Mouse (Mus musculus) cerebellum, adult 2 months (tissue): ENCODE measurements around the gene Ahrr. TPM values are rescaled to one million over a fixed set of nuclear protein-coding genes. Genes with fewer than 3 reads are reported as not detected.
A peak's percentile ranks its signal among the peaks of the same experiment; 100 is the strongest.

Experiments
- DNase-seq, 2 experiments: peaks; one replicate each; pipeline ENCODE4 v3.0.0; 2021
- H3K27ac ChIP-seq: fragments of 200-500 bp; 2 replicates; pipeline ENCODE4 v1.5.1; 2012; ENCODE audit warnings: low read length, control low read depth, inconsistent platforms; ENCODE audit not compliant: insufficient read depth
- H3K27me3 ChIP-seq: fragments of 200-500 bp; 2 replicates; pipeline ENCODE4 v1.6.1; 2012; ENCODE audit warnings: inconsistent platforms, mild to moderate bottlenecking, low read length, moderate library complexity; ENCODE audit not compliant: control insufficient read depth, insufficient read depth
- H3K4me1 ChIP-seq: fragments of 200-500 bp; 2 replicates; pipeline ENCODE4 v1.6.1; 2011; ENCODE audit warnings: low read length; ENCODE audit not compliant: control insufficient read depth, insufficient read depth
- H3K4me3 ChIP-seq: fragments of 200-500 bp; replicated peaks from 2 replicates; pipeline ENCODE3; 2011; ENCODE audit warnings: mild to moderate bottlenecking, low read depth, low read length, control low read depth; ENCODE audit not compliant: insufficient read depth
- CTCF ChIP-seq: fragments of 200-500 bp; IDR thresholded peaks from 2 replicates; pipeline ENCODE4 v1.5.1; 2011; ENCODE audit warnings: low read depth, mild to moderate bottlenecking, control low read depth, low read length, moderate library complexity, borderline replicate concordance; ENCODE audit not compliant: insufficient read depth
- POLR2A ChIP-seq: fragments of 200-500 bp; IDR thresholded peaks from 2 replicates; pipeline ENCODE4 v1.6.1; 2011; ENCODE audit warnings: low read length, control low read depth, borderline replicate concordance; ENCODE audit not compliant: insufficient read depth
- WGBS: fragments of 180-500 bp; shearing (Covaris S2); methylation state at CpG from one replicate; pipeline ENCODE4 v1.1.7; 2018; 5-methylcytosine and 5-hydroxymethylcytosine counted together
- polyA plus RNA-seq: library from polyadenylated mRNA; depleted of rRNA; stranded (reverse); fragments of >200 nt; gene quantifications from 2 replicates; pipeline ENCODE4 v1.2.3, GENCODE M21; 2012

Ahrr gene
- polyA plus RNA-seq, 1 experiment, result 0.18 TPM

DNA sequence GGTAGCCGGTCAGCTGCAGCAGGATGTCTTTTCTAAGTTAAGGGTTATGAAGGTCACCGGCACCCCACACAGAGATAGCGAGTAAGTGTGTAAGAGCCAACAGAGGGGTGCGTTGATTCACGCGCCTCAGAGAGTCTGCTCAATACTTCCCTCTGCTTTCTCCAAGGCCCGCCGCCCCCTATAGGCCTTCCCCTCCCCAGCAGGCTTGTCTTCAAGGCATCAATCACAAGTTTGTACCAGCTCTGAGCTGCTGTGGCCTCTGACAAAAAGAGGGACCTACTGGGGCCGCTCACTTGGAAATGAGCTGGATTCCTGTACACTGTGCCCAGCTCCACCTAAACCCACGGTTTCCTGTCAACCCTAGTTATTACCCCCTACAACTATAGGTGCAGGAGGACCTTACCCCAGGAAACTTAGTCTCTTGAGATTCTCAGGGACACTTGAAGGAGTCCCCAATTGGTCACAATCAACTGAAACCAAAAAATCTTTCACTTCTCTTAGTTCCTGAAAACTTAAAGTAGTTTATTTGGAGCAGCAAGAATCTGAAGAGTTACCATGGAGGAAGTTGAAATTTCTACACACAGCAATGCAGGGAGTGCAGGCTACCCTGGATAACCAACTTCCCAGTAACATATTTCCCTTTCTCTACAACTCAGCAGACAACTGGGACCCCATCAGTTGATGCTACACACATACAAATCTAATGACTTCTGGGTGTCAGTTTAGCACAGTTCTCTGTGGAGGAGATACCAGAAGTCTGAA lies 31.7 kb downstream of the Ahrr start:
- Histone ChIP-seq H3K4me3 (peak overlapping the region; percentile 45), H3K27me3 (no peaks in the 10 kb centered on the region), H3K27ac (no peak overlapping the region), H3K4me1 (no peaks in the 10 kb centered on the region)
- TF ChIP-seq POLR2A, result no peak
- TF ChIP-seq CTCF, result no peak
- DNase-seq, result peak; percentile 3 to 12
- 7% methylated on average over 10 of the region's 10 CpGs for WGBS

DNA sequence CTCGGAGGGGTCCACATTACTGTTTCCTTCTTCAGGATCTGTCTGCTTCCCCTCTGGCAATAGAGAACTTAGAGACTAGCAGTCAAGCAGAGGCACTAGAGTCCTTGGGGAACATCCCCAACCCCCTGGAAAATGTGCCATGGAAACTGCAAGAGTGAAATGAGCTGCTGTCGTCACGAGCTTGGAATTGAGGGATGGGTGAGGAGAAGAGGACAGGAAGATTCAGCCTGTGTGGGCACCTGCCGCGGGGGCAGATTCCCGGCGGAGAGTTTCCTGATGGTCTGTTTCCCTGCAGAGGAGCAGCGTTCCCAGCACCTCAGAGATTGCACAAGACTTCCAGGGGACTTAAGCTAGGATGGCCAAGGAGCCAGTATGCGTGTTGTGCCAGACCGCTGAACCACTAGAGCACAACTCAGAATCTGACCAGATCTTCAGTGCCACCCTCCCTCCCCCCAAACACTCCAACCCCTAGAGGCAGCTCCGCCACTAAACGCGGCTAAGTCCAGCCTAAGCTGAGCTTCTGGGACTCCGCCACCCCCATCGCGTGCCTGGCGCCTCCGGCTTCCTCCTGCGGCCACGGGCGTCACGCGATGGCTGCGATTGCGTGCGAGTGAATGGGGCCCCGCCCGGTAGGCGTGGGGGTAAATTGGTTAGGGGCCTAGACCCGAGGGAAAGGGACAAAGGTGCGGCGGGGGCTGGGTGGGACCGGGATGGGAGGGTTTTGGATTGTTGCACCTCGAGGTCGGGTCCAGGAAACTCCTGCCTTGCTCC lies 32.5 kb downstream of the Ahrr start:
- WGBS, result 5% methylated on average over 35 of the region's 35 CpGs
- H3K27ac ChIP-seq, result no peak overlapping the region
- H3K27me3 ChIP-seq, result no peaks in the 10 kb centered on the region
- DNase-seq, result peak; percentile 23 to 25
- no peaks in the 10 kb centered on the region for H3K4me1 ChIP-seq
- TF ChIP-seq POLR2A (no peak), CTCF (no peak)
- H3K4me3 ChIP-seq, result peak overlapping the region; percentile 45

DNA sequence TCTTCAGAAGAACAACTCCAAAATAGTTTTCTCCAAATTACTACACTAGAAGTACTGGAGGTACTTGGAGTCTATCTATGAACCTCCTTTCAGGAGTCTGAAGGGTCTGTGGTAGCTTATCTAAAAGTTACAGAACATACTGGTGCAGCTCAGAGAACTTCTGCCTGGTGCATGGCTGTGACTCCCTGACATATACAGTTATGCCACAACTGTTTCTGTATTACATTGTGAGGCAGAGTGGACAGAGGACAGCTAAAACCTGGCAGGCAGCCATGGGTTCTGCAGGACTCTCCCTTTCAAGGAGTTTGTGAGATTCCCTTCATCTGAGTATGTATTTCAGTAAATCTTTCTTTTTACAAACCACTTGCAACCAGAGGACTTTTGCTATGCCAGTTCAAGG lies 45.6 kb downstream of the Ahrr start:
- H3K4me3 ChIP-seq, result no peak overlapping the region
- H3K27me3 ChIP-seq, result no peaks in the 10 kb centered on the region
- H3K27ac ChIP-seq, result no peak overlapping the region
- no peak for TF ChIP-seq POLR2A
- TF ChIP-seq CTCF, result no peak
- H3K4me1 ChIP-seq, result no peaks in the 10 kb centered on the region
- no peak for DNase-seq

DNA sequence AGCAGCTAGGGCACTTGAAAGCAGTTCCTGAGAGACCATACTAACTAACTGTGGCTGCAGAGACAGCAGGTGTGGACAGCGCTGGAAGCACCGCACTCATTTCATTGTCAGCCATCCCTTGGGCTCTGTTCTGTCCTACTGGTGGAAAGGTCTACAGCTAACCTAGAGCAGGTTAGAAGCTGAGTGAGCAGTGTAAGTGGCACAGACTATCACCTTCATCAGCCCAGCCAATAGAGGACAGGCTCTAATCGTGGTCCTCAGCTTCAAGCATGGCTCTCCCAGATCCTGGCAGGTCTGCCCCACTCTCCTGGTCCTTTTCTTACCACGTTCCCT lies 46.3 kb downstream of the Ahrr start:
- Histone ChIP-seq H3K4me1 (no peaks in the 10 kb centered on the region), H3K27ac (no peak overlapping the region), H3K27me3 (no peaks in the 10 kb centered on the region), H3K4me3 (no peak overlapping the region)
- TF ChIP-seq POLR2A (no peak), CTCF (no peak)
- 14% methylated on average over 4 of the region's 4 CpGs for WGBS
- no peak for DNase-seq

DNA sequence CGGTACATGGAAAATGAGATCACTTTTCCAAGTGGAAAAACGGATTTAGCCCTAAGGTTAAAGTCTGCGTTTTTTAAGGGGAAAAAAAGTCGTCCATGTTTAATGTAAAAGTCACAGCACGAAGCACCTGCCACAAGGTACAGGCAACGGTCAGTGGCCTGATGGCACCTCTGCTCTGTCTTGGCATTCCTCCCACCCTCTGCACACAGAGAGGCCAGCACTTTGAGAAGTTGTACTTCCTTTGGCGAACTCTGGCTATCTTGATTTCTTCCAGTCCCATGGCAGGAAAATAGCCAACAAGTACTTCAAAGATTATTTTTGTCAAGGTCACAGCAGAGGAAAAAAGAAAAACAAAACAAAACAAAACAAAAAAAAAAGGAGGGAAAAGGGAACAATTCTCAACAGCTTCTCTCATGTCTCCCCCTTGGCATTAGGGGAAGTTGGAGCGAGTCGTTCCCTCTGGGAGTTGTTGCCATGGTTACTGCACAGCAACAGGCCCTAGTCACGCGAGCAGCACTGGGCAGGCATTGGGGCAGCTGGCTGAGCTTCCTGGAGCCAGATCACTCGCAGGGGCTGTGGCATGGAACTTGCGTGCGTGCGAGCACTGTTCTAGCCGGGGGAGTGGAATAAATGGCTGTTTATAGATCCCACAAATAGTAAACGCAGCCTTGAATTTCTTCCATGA lies 46.8 kb downstream of the Ahrr start:
- Histone ChIP-seq H3K4me1 (no peaks in the 10 kb centered on the region), H3K27ac (no peak overlapping the region), H3K27me3 (no peaks in the 10 kb centered on the region), H3K4me3 (no peak overlapping the region)
- DNase-seq, result peak in 1 of 2 experiments; percentile 30
- WGBS, result 6% methylated on average over 17 of the region's 17 CpGs
- no peak for TF ChIP-seq POLR2A
- no peak for TF ChIP-seq CTCF

DNA sequence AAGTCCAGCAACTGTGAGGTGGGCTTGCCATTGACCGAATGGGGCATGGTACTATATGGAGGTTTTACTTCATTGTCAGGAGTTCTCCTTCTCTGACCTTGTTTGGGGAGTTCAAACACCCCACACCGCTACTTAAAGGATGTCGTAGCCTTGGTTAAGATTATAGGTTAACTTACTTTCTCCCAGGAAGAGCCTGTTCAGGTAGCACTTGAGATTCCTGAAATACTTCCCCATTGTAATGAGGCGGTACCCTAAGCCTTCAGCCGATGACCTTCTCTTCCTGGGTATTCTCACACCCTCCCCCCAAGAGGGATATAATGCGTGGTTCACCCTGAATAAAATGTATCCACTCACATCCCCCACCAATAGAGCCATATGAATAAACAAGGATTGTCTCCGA lies 54.6 kb downstream of the Ahrr start:
- no peak for TF ChIP-seq CTCF
- TF ChIP-seq POLR2A, result no peak
- no peak overlapping the region for H3K27ac ChIP-seq
- 89% methylated on average over 7 of the region's 7 CpGs for WGBS

DNA sequence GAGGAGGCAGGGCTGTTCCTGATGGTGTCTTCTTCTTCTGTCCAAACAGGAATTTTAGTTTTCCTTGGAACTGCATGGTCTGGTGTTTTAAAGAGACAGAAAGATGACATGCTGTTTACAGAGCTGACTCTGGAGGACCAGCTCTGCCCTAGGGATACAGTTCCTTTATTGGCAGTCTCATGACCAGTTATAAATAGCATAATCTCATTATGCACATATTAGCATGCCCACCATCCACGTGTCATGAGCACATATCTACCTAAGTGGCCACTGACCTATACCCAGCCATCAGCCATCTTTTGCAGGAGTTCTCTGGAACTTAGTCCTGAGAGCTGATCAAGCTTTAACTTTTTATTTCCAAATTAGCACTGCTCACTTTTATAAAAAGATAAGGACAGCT lies 71.5 kb downstream of the Ahrr start:
- TF ChIP-seq POLR2A (no peak), CTCF (no peak)
- no peaks in the 10 kb centered on the region for H3K4me1 ChIP-seq
- no peak for DNase-seq
- no peaks in the 10 kb centered on the region for H3K27me3 ChIP-seq
- H3K4me3 ChIP-seq, result no peak overlapping the region
- H3K27ac ChIP-seq, result no peak overlapping the region
- 22% methylated on average over 1 of the region's 1 CpGs for WGBS

More for the DNA sequence above, 54.6 kb downstream of the Ahrr start:
- Histone ChIP-seq H3K4me3 (no peak overlapping the region), H3K27me3 (no peaks in the 10 kb centered on the region; the same call in 1 of the 2 replicates), H3K4me1 (no peaks in the 10 kb centered on the region)
- DNase-seq, result no peak

DNA sequence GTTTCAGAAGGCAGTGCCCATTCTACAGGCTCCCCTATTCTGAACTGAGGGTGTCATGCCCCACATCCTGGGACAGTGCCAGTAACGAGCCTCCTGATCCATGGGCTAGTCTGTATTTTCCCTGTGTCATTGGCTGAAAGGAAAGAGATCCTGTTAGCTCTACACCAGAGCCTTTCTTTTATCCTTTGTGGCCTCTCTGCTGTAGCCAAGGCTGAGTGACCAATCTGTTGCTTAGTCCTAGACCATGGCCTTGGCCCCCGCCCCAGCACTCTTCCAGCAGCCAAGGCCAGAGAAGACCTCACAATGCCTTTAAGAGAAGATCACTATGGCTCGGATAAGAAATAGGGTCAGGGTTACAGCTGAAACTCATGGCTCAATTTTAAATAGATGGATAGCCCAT lies 73.7 kb downstream of the Ahrr start:
- no peak for TF ChIP-seq CTCF
- no peak for TF ChIP-seq POLR2A
- H3K27ac ChIP-seq, result no peak overlapping the region
- WGBS, result 79% methylated on average over 3 of the region's 3 CpGs

More for the DNA sequence above, 73.7 kb downstream of the Ahrr start:
- no peaks in the 10 kb centered on the region for H3K27me3 ChIP-seq
- no peak overlapping the region for H3K4me3 ChIP-seq
- DNase-seq, result no peak
- no peaks in the 10 kb centered on the region for H3K4me1 ChIP-seq
